Mouse (Mus musculus) testis, adult 2 months (tissue): ENCODE results near the gene Rab11fip4.

Experiments used
- CTCF ChIP-seq: fragments of 200-500 bp; IDR thresholded peaks from 2 replicates; pipeline ENCODE4 v1.5.1; 2012; ENCODE audit warnings: low read depth, mild to moderate bottlenecking, inconsistent platforms, low read length, moderate library complexity; ENCODE audit not compliant: control insufficient read depth, insufficient read depth, insufficient replicate concordance
- POLR2A ChIP-seq: fragments of 200-500 bp; IDR thresholded peaks from 2 replicates; pipeline ENCODE4 v1.6.1; 2012; ENCODE audit warnings: low read depth, mild to moderate bottlenecking, inconsistent platforms, low read length, moderate library complexity; ENCODE audit not compliant: control insufficient read depth

DNA sequence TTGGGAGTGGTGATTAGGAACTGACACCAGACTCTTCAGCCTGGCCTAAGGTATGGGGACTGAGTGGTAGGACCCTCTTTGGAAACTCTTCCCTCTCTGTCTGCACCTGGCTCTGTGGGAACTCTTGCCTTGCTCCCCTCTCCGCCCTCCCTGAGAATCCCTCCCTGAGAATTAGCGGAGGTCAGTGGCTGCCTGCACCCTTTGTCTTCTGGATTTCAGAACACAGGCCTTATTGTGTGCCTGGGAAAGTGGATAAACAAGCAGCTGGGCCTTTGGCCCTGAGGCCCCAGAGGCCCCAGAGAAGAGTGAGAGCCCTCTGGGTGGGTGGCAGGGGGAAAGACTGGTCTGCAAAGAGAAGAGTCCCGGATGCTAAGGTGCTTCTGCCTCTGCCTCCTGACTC is 22.1 kb downstream of the Rab11fip4 start:
- TF ChIP-seq CTCF: no peak
- TF ChIP-seq POLR2A: no peak
